Mouse (Mus musculus) right cerebral cortex, postnatal 14 days (tissue): ENCODE results near the gene Rab44.
"Not testable (repeated sequence)": the region's sequence is repeated elsewhere in the genome, so short reads cannot be mapped to it uniquely, and the experiment has no call there.

Experiments used
- DNase-seq: peaks from one replicate; pipeline ENCODE4 v3.0.0; 2022

The Rab44 gene

GRCm38 (mm10) chr17:29113591-29114352 is at the start of gene Rab44:
Rab44 (plus strand) TSS chr17:29114145.
- DNase-seq, result no peak

- DNase-seq, result no peak
These were observed 48.6 kb upstream of the Rab44 start for GRCm38 (mm10) chr17:29065245-29065940.

- no peak for DNase-seq
These were observed 48.0 kb upstream of the Rab44 start for GRCm38 (mm10) chr17:29065971-29066370.

- not testable (repeated sequence) for DNase-seq
These were observed 46.5 kb upstream of the Rab44 start for GRCm38 (mm10) chr17:29067416-29067815.

GRCm38 (mm10) chr17:29067847-29068246 is 46.1 kb upstream of the Rab44 start:
- no peak for DNase-seq

- no peak for DNase-seq
These were observed 44.9 kb upstream of the Rab44 start for GRCm38 (mm10) chr17:29069063-29069462.

- DNase-seq, result no peak
These were observed 42.1 kb upstream of the Rab44 start for GRCm38 (mm10) chr17:29071820-29072219.

- DNase-seq, result no peak
These were observed 41.1 kb upstream of the Rab44 start for GRCm38 (mm10) chr17:29072701-29073307.

GRCm38 (mm10) chr17:29073313-29073712 is 40.6 kb upstream of the Rab44 start:
- DNase-seq, result no peak

GRCm38 (mm10) chr17:29074085-29074484 is 39.9 kb upstream of the Rab44 start:
- no peak for DNase-seq

GRCm38 (mm10) chr17:29076235-29076634 is 37.7 kb upstream of the Rab44 start:
- no peak for DNase-seq

- DNase-seq, result peak; percentile 57
These were observed 36.0 kb upstream of the Rab44 start for GRCm38 (mm10) chr17:29077786-29078509.

GRCm38 (mm10) chr17:29078519-29079383 is 35.2 kb upstream of the Rab44 start:
- no peak for DNase-seq

GRCm38 (mm10) chr17:29080758-29081617 is 33.0 kb upstream of the Rab44 start:
- no peak for DNase-seq

GRCm38 (mm10) chr17:29081618-29082381 is 32.1 kb upstream of the Rab44 start:
- no peak for DNase-seq

GRCm38 (mm10) chr17:29083586-29083985 is 30.4 kb upstream of the Rab44 start:
- no peak for DNase-seq

- DNase-seq, result no peak
These were observed 29.3 kb upstream of the Rab44 start for GRCm38 (mm10) chr17:29084656-29085055.

GRCm38 (mm10) chr17:29085266-29085665 is 28.7 kb upstream of the Rab44 start:
- no peak for DNase-seq

GRCm38 (mm10) chr17:29086916-29087315 is 27.0 kb upstream of the Rab44 start:
- no peak for DNase-seq

GRCm38 (mm10) chr17:29090776-29091175 is 23.2 kb upstream of the Rab44 start, which contains the start of gene Cdkn1a:
Cdkn1a (plus strand) TSS chr17:29090976.
- DNase-seq, result no peak
